Mouse (Mus musculus): ENCODE data around the gene Stk10.

Gene Stk10

GRCm38 (mm10) chr11:32550102-32550501 lies 17.0 kb downstream of the Stk10 start:
- no peak for DNase-seq (ENCODE audit: low spot score)

GRCm38 (mm10) chr11:32551056-32551455 lies 18.0 kb downstream of the Stk10 start:
- no peak for DNase-seq (ENCODE audit: low spot score)

DNA sequence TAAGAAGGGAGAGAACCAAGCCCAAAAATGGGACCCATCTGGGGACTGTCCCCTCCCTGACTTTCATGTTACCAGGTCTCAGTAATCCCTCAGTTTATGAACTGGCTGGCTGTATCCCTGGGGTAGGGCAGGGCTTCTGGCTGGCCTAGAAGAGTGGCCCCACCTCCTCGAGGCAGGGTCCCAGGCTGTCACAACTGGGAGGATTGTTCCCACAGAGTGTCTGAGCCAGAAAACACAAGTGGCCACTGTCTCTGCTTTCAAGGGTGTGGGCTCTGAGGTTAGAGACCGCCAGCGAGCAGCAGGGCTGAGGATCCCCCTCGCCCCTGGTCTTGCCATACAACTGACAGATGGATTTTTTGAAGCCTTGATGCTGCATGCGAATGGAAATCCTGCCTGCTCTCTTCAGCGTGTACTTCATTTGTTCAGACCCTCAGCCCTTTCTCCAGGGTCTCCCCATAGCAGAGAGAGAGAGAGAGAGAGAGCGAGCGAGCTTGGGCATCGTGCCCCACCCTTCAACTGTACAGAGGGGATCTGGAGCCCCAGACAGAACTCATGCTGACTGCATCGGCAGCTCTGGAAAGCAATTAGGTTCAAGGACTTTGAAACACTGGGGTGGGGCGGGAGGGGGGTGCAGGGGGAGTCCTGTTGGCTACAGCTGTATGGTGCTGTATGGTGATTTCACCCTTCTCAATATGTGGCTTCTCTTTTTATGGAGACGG lies 18.6 kb downstream of the Stk10 start:
- DNase-seq (ENCODE audit: low spot score), result no peak

- DNase-seq (ENCODE audit: low spot score), result peak; percentile 70
Observed at GRCm38 (mm10) chr11:32552401-32553090, 19.4 kb downstream of the Stk10 start.

GRCm38 (mm10) chr11:32553311-32554140 lies 20.4 kb downstream of the Stk10 start:
- no peak for DNase-seq (ENCODE audit: low spot score)

DNA sequence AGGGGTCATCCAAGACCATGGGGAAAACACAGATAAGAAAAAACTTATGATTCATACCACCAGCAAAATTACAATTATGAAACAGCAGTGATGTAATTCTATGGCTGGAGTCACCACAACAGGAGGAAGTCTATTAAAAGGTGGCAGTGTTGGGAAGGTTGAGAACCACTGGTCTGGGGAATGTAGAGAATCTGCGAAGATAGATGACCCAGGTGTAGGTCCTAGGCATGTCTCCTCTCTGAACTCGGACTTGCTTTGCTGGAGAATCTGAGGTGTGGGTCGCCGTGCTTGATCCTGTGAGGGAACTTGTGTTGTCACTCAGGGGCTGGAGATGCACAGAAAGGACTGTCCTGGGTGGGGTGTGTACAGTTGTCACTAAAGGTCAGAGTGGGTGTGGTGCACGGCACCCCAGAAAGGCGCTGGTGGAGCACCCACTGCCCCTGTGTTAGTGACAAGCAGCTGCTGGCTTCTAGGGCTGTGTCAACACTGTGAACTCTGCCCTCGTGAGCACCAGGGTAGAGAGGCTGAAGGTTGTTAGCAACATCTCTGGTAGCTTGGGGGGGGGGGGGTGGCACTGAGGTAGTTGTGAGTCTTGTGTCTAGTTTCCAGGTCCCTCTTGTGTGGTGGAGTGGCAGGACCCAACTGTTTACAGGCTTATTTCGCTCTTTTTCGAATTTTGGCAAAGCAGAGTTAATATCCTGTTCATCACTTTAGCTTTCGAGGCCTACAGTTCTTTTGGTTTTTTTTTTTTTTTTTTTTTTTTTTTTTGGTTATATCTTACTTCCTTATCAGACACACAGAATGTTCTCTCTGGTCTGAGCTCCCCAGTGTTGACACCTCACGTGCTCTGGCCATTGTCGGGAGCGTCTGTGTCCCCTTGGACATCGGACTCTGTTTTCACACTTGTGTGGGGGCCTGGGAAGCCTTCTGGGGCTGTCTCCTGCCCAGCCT lies 21.3 kb downstream of the Stk10 start:
- DNase-seq (ENCODE audit: low spot score), result no peak

DNA sequence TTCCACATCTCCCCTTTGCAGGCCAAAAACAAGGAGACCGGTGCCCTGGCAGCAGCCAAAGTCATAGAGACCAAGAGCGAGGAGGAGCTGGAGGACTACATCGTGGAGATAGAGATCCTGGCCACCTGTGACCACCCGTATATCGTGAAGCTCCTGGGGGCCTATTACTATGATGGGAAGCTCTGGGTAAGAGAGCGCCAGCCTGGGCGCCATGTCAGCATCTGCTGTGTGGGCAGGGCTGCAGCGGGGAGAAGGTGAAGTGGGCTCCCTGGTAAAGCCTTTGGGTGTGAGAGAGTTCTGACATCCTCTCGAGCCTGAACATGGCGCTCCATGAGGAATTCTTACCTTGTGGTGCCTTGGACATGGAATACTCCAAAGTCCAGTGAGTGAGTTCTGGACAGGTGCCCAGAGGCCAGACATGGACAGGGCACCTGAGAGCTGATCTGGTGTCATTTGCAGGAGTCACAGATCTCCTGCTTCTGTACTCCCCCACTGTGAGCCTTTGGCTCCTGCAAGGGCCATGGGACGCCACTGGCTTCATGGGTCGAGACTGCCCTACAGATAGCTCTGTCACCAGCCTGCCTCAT lies 22.1 kb downstream of the Stk10 start:
- DNase-seq (ENCODE audit: low spot score), result no peak

DNA sequence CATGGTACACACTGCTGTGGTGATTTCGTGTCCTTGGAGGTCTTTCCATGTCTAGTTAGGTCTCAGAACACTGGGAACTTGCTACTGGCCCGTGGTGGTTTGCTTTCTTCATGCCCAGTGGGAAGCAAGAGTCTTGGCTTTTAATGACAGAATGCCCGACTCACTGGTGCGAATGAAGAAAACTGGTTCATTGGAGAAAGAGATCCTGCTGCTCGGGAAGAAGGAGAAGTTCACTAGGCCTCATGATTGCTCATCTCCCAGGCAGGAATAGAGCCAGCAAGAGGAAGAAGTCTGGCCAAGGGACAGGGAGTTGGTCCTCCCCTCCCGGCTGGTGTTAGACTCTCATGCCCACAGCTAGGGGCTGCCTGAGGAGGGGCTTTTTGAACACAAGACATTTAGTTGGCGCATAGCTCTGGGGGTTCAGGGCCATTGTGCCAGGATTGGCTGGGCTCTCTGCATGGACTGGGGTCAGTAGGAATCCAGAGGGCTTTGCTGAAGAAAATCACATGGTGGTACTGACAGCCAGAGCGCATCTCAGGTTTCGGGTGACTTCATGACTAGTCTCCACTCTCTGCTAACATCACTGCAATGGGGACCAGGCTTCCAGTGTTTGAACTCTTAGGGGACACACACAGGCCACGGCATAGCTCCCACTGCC lies 23.4 kb downstream of the Stk10 start:
- no peak for DNase-seq (ENCODE audit: low spot score)

DNA sequence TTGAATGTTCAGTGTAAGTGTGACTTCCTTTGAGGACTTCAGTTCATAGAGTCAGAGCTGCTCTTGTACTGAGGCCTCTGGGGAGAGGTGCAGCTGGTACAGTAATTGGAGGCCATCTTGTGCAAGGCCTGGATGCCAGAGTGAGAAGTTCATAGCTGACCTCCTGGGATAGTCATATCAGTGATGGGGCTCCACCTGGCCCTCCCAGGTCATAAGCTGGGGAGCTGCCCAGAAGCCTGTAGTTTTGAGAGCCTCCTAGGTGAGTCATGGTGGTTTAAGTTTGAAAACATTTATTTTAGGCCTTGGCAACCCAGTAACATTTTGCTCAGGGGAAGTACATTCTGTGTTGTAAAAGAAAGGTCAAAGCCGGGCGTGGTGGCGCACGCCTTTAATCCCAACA lies 24.9 kb downstream of the Stk10 start:
- DNase-seq (ENCODE audit: low spot score), result no peak

GRCm38 (mm10) chr11:32558677-32559076 lies 25.6 kb downstream of the Stk10 start:
- no peak for DNase-seq (ENCODE audit: low spot score)

- no peak for DNase-seq (ENCODE audit: low spot score)
Observed at GRCm38 (mm10) chr11:32560015-32560770, 27.1 kb downstream of the Stk10 start.

DNA sequence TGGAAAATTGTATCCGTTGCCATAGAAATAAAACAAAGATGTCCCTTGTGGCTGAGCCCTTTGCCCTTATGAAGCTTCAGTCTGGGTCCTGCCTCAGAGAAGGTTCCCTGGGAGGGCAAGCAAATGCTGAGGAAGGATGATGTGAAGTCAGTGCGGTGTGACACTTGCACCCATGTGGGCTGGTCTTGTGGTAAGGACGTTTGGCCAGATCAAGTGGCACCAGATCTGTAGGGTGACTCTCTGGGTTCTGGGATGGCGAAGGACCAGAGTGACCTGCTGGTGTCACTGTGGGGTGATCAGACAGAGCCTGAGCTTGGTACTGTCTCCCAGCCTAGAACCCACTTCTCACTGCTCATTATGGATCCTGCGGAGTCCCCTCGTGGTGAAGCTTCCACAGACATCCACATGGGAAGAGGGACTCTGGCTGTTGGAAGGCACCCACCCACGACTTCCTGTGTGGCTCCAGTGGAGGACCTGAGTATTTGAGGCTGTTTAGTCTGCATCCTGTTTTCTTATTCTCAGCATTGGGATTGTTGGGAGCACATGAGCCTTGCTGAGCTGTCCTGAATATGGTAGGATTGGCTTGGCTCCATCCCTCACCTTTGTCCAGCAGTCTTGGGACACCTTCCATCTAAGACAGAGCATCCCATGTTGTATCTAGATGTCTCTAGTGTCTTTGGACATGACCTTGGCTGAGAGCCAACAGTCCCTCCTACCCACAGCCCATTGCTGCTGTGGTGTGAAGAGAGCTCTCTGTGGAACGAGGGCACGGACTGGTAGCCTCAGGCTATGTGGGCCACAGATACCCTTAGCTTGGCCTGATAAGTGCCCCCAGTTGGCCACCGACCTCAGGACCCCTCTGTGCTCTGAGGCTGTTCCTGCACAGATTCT lies 28.6 kb downstream of the Stk10 start:
- no peak for DNase-seq (ENCODE audit: low spot score)

DNA sequence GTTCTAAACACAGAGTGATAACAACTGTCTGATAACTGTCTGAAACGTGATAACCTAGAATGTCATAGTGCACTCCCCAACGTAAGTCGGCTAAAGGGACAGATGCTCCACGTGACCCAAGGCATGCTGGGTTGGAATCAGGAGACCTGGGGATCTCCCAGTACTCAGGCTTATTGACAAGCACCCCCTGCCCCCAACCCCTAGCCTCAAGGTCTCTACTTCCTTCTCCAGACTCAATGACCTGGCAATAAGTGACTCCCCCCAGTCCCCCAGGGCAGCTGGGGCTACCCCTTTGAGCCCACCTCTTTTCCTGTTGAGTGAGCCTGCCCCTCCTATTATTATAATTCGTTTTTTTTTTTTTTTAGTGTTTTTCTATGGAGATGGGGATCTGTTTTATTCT lies 29.6 kb downstream of the Stk10 start:
- no peak for DNase-seq (ENCODE audit: low spot score)

GRCm38 (mm10) chr11:32563660-32564059 lies 30.6 kb downstream of the Stk10 start:
- DNase-seq (ENCODE audit: low spot score), result no peak

DNA sequence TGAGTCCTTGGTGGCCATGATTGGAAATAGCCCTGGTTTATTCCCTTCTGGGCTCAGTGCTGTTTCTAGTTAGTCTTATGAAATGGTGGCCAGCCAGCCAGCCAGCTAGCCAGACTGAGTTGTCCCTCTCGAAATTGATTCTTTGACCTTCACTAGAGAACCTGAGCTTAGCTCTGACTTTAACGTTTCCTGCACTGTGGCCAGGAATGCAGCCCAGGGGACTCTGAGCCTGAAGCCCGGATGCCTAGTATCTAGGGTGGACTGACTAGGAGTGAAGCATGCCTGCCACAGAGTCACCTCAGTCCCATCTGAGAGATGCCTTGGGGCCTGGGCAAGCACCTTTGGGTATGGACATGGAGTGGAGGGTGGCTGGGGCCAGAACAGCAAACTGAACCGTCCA lies 31.5 kb downstream of the Stk10 start:
- DNase-seq (ENCODE audit: low spot score), result no peak

- DNase-seq (ENCODE audit: low spot score), result peak; percentile 71
Observed at GRCm38 (mm10) chr11:32565088-32565487, 32.0 kb downstream of the Stk10 start.

DNA sequence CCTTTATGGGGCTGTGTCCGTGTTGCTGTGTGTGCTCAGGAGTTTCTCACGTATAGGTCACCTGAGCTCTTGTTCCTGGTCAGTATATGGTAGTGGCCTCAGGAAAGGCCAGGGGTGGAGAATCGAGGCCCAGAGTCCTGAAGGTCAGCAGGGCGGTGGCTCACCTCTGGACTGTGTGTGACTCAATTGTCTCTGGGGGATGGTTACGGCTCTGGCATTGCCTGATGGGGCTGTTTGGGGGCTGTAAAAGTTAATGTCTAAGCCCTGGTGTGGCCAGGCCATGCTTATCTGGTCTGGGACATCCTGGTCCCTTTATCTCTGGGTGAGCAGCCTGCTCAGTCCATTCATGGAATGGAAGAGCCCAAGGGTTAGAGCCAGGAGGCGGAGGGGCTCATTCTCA lies 33.1 kb downstream of the Stk10 start:
- DNase-seq (ENCODE audit: low spot score), result no peak

DNA sequence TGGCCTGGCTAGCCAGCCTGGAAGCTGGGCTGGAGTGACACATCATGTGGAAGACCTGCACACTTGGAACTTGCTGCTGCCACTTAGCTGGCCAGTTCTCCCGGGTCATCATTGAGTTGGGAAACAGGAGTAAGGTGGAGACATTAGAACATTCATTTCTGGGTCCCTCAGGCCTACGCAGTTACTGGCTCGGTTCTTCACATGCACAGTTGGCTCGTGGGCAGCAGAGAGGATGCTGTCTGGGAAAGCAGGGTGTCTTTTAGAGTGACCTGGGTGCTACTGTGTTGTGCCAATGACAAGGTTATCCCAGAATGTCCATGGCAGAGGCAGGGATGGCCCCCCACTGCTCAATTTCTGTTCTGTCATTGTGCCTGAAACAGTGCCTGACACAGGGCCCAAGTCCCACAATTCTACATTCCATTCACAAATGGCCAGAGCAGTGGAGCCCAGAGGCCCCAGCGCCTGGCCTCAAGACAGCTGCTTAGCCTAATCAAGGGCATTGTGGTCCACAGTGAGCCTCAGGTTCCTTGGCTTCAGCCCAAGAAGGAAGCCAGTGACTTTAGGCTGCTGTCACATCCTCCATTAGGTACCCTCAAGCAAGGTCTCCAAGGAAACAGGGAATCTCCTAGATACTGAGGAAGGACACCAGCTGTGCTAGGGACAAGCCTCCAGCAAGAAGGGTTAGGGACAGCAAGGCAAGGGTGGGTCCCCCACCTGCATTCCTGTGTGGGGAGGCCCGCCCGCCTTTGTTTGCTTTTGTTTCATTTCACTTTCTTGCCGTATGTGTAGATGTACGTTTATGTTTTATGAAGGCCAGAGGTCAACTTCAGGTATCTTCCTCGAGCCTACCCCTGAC lies 34.1 kb downstream of the Stk10 start:
- DNase-seq (ENCODE audit: low spot score), result no peak
